ENCODE assay signal across 17 mouse cellular contexts in the genomic region with DNA sequence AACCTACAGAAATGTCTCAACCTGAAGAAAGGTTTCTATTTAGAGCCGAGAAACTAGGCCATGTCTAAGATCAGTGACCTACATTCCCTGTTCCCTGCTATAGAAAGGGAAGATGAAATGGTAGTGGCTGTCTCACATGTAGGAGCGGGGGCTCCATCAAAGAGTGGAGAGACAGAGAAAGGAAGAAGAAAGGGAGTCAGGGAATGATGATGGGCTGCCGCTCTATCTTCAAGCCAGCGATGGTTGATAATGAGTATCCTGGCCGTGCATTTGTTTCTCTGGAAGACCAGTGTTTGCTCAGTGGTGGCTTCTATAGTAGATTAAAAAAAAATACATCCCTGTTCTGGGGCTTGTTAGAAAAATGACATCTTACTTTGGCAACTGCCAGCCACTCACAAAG.
DNase-seq lines count a peak whose midpoint lies in the region; ATAC-seq lines count a peak whose summit lies in the region.
"Had no signal": no experiment of that assay in that cellular context is flagged by ENCODE, and none has a peak within 500 bp of the region (broad histone marks: within the 10 kb centered on the region; RNA-seq: fewer than 3 reads in every experiment).

No protein-coding gene starts in this region.

- H3K36me3 ChIP-seq in forebrain, embryonic 14.5 days (ENCODE audit: control insufficient read depth, insufficient read depth, low read length), result no peaks in the 10 kb centered on the region
- no peaks in the 10 kb centered on the region for H3K36me3 ChIP-seq in forebrain, embryonic 10.5 days (replicated peaks)
- no peaks in the 10 kb centered on the region for H3K36me3 ChIP-seq in heart, embryonic 10.5 days
- H3K36me3 ChIP-seq in midbrain, embryonic 16.5 days (ENCODE audit: control insufficient read depth, insufficient read depth, low read length), result no peaks in the 10 kb centered on the region
- H3K36me3 ChIP-seq: embryonic facial prominence, embryonic 12.5 days; heart, embryonic 13.5 days; hindbrain, embryonic 15.5 days had no signal

- H3K9me3 ChIP-seq in forebrain, embryonic 14.5 days (replicated peaks; ENCODE audit: control insufficient read depth, low read length), result no peaks in the 10 kb centered on the region
- H3K9me3 ChIP-seq in forebrain, embryonic 10.5 days, result no peaks in the 10 kb centered on the region
- no peaks in the 10 kb centered on the region for H3K9me3 ChIP-seq in heart, embryonic 10.5 days
- H3K9me3 ChIP-seq in midbrain, embryonic 16.5 days (replicated peaks; ENCODE audit: control insufficient read depth, low read length, poor library complexity, severe bottlenecking), result no peaks in the 10 kb centered on the region
- H3K9me3 ChIP-seq: embryonic facial prominence, embryonic 12.5 days; heart, embryonic 13.5 days; hindbrain, embryonic 15.5 days had no signal

- WGBS in forebrain, embryonic 14.5 days, result 92% methylated on average over 5 of the region's 5 CpGs
- WGBS in forebrain, embryonic 10.5 days, result 92% methylated on average over 5 of the region's 5 CpGs
- 84% methylated on average over 5 of the region's 5 CpGs for WGBS in heart, embryonic 10.5 days
- WGBS in midbrain, embryonic 16.5 days, result 75% methylated on average over 5 of the region's 5 CpGs

- H3K27ac ChIP-seq in forebrain, embryonic 14.5 days (ENCODE audit: low read depth, low read length), result no peak overlapping the region
- no peak overlapping the region for H3K27ac ChIP-seq in forebrain, embryonic 10.5 days
- no peak overlapping the region for H3K27ac ChIP-seq in heart, embryonic 10.5 days
- no peak overlapping the region for H3K27ac ChIP-seq in midbrain, embryonic 16.5 days (ENCODE audit: low read length)
- H3K27ac ChIP-seq: embryonic facial prominence, embryonic 12.5 days; heart, embryonic 13.5 days; hindbrain, embryonic 15.5 days had no signal

- DNase-seq in forebrain, embryonic 14.5 days (ENCODE audit: low spot score), result no peak
- no peak for DNase-seq in forebrain, embryonic 10.5 days (ENCODE audit: extremely low spot score, low spot score)
- peak; percentile 53 for DNase-seq in heart, embryonic 10.5 days (ENCODE audit: low spot score)
- no peak for DNase-seq in heart, adult 8-10 months (ENCODE audit: low spot score)
- DNase-seq in brain, adult 2 months (ENCODE audit: low read depth, low spot score), result peak; percentile 29
- no peak for DNase-seq in ovary, adult 18-20 months (ENCODE audit: low spot score)
- DNase-seq: adrenal gland, postnatal 10 days; cerebellum, adult 11-12 months; cerebellum, adult 9-10 months; cerebellum, postnatal 25 days; gastrocnemius, postnatal 36 days; heart, adult 18-20 months; heart, postnatal 36 days had no signal

- H3K4me3 ChIP-seq in forebrain, embryonic 14.5 days (ENCODE audit: low read depth, low read length), result no peak overlapping the region
- H3K4me3 ChIP-seq in forebrain, embryonic 10.5 days, result no peak overlapping the region
- H3K4me3 ChIP-seq in heart, embryonic 10.5 days, result no peak overlapping the region
- H3K4me3 ChIP-seq in midbrain, embryonic 16.5 days (ENCODE audit: low read depth, low read length), result no peak overlapping the region
- H3K4me3 ChIP-seq: embryonic facial prominence, embryonic 12.5 days; heart, embryonic 13.5 days; hindbrain, embryonic 15.5 days had no signal

- no peaks in the 10 kb centered on the region for H3K27me3 ChIP-seq in forebrain, embryonic 14.5 days (replicated peaks; ENCODE audit: control insufficient read depth, insufficient read depth, low read length)
- no peaks in the 10 kb centered on the region for H3K27me3 ChIP-seq in forebrain, embryonic 10.5 days (ENCODE audit: poor library complexity, severe bottlenecking)
- H3K27me3 ChIP-seq in heart, embryonic 10.5 days (ENCODE audit: insufficient read depth, poor library complexity, severe bottlenecking), result no peaks in the 10 kb centered on the region
- H3K27me3 ChIP-seq in midbrain, embryonic 16.5 days (ENCODE audit: control insufficient read depth, insufficient read depth, low read depth, low read length), result no peaks in the 10 kb centered on the region
- H3K27me3 ChIP-seq: hindbrain, embryonic 15.5 days had no signal

- H3K4me1 ChIP-seq in forebrain, embryonic 14.5 days (ENCODE audit: control insufficient read depth, insufficient read depth, low read length), result no peaks in the 10 kb centered on the region
- peaks cover 17% of the 10 kb centered on the region for H3K4me1 ChIP-seq in forebrain, embryonic 10.5 days
- H3K4me1 ChIP-seq in heart, embryonic 10.5 days, result no peaks in the 10 kb centered on the region
- H3K4me1 ChIP-seq in midbrain, embryonic 16.5 days (ENCODE audit: control insufficient read depth, insufficient read depth, low read length), result peaks cover 12% of the 10 kb centered on the region
- H3K4me1 ChIP-seq: heart, embryonic 13.5 days had no signal

- no peak overlapping the region for H3K4me2 ChIP-seq in forebrain, embryonic 14.5 days (ENCODE audit: low read length)
- no peak overlapping the region for H3K4me2 ChIP-seq in midbrain, embryonic 16.5 days (ENCODE audit: low read length)
- H3K4me2 ChIP-seq: embryonic facial prominence, embryonic 12.5 days; heart, embryonic 13.5 days; hindbrain, embryonic 15.5 days had no signal

- no peak overlapping the region for H3K9ac ChIP-seq in forebrain, embryonic 14.5 days (ENCODE audit: low read length)
- H3K9ac ChIP-seq in midbrain, embryonic 16.5 days (ENCODE audit: low read depth, low read length), result no peak overlapping the region
- H3K9ac ChIP-seq: embryonic facial prominence, embryonic 12.5 days; heart, embryonic 13.5 days; hindbrain, embryonic 15.5 days had no signal

- peak; percentile 51; the same call in 1 of the 2 replicates for ATAC-seq in forebrain, embryonic 14.5 days
- peak; percentile 52; the same call in 1 of the 2 replicates for ATAC-seq in midbrain, embryonic 16.5 days

Comparison
In these comparisons a context has a peak if more than half of its experiments do, and no peak if none do; other contexts are left out.
1. DNase-seq: peak in heart, embryonic 10.5 days (single experiment) and brain, adult 2 months (single experiment); none in forebrain, embryonic 14.5 days (single experiment), forebrain, embryonic 10.5 days (single experiment), heart, adult 8-10 months (single experiment) and ovary, adult 18-20 months (single experiment).